Mouse (Mus musculus) neural tube, embryonic 11.5 days (tissue): ENCODE measurements around the gene Areg. TPM values are rescaled to one million over a fixed set of nuclear protein-coding genes. Genes with fewer than 3 reads are reported as not detected.

ENCODE experiments used
- ATAC-seq: fragments of 200-750 bp; cut with Nextera tagmentation; 2 replicates; pipeline ENCODE4 v1.8.0; 2017; ENCODE audit warnings: moderate number of reproducible peaks, mild to moderate bottlenecking, moderate TSS enrichment, moderate library complexity; ENCODE audit not compliant: insufficient read depth, low FRiP score, low TSS enrichment
- DNase-seq: peaks from one replicate; pipeline ENCODE4 v3.0.0-alpha.2; 2015; ENCODE audit warnings: low spot score
- H3K27ac ChIP-seq: fragments of 300-500 bp; sonication (generic); 2 replicates; pipeline ENCODE4 v1.5.1; 2014; ENCODE audit warnings: low read depth, mild to moderate bottlenecking, low read length
- H3K27me3 ChIP-seq: fragments of 300-500 bp; sonication (generic); 2 replicates; pipeline ENCODE4 v1.6.1; 2014; ENCODE audit warnings: mild to moderate bottlenecking, low read length, mixed read lengths; ENCODE audit not compliant: control insufficient read depth, insufficient read depth
- H3K36me3 ChIP-seq: fragments of 300-500 bp; sonication (generic); 2 replicates; pipeline ENCODE4 v1.6.1; 2014; ENCODE audit warnings: mild to moderate bottlenecking, low read length, moderate library complexity, mixed read lengths; ENCODE audit not compliant: control insufficient read depth, insufficient read depth
- H3K4me1 ChIP-seq: fragments of 300-500 bp; sonication (generic); 2 replicates; pipeline ENCODE4 v1.6.1; 2014; ENCODE audit warnings: low read length, mixed read lengths; ENCODE audit not compliant: control insufficient read depth, insufficient read depth
- H3K4me2 ChIP-seq: fragments of 300-500 bp; sonication (generic); 2 replicates; pipeline ENCODE4 v1.6.1; 2014; ENCODE audit warnings: low read depth, mild to moderate bottlenecking, moderate library complexity
- H3K4me3 ChIP-seq: fragments of 300-500 bp; sonication (generic); 2 replicates; pipeline ENCODE4 v1.5.1; 2014; ENCODE audit warnings: low read depth, low read length
- H3K9ac ChIP-seq: fragments of 300-500 bp; sonication (generic); 2 replicates; pipeline ENCODE4 v1.6.1; 2014; ENCODE audit warnings: mild to moderate bottlenecking, low read length
- H3K9me3 ChIP-seq: fragments of 300-500 bp; sonication (generic); 2 replicates; pipeline ENCODE4 v1.6.1; 2016; ENCODE audit warnings: low read length; ENCODE audit not compliant: control insufficient read depth
- WGBS: fragments of 180-500 bp; shearing (Covaris S2); extraction: QIAGEN DNeasy Blood & Tissue Kit; methylation state at CpG from one replicate; pipeline ENCODE4 v1.1.7; 2014; 5-methylcytosine and 5-hydroxymethylcytosine counted together
- polyA plus RNA-seq: library from polyadenylated mRNA; unstranded; fragments of >200 nt; fragmentation: Nextera tagmentation; extraction: Ambion mirVana; gene quantifications from 2 replicates; pipeline ENCODE4 v1.2.1, GENCODE M21; 2014

Areg gene
- polyA plus RNA-seq, result 0.32 TPM in 1 of 2 replicates, not detected in the other

GRCm38 (mm10) chr5:91139446-91139873, at the start of gene Areg:
Gene Areg, plus strand, starts transcription at chr5:91139599.
- DNase-seq (peak; percentile 72), ATAC-seq (peak; percentile 87)
- peak within 1 kb of the TSS; percentile 90 for H3K4me2 ChIP-seq
- under 1% methylated on average over 44 of the region's 44 CpGs for WGBS
- no peaks in the 10 kb centered on the region for H3K9me3 ChIP-seq
- peaks cover 9% of the 10 kb centered on the region for H3K27me3 ChIP-seq
- H3K4me3 ChIP-seq, result peak within 1 kb of the TSS; percentile 58
- H3K9ac ChIP-seq, result peak within 1 kb of the TSS; percentile 53
- H3K27ac ChIP-seq, result no peak within 1 kb of the TSS
- H3K36me3 ChIP-seq, result no peaks in the 10 kb centered on the region
- H3K4me1 ChIP-seq, result no peaks in the 10 kb centered on the region

- no peak overlapping the region for H3K27ac ChIP-seq
- no peak overlapping the region for H3K4me2 ChIP-seq
- 71% methylated on average over 3 of the region's 3 CpGs for WGBS
Measured at GRCm38 (mm10) chr5:91090301-91090700, 49.1 kb upstream of the Areg start.

GRCm38 (mm10) chr5:91097911-91098614, 41.3 kb upstream of the Areg start:
- Histone ChIP-seq H3K27me3 (no peaks in the 10 kb centered on the region), H3K9ac (no peak overlapping the region), H3K4me1 (no peaks in the 10 kb centered on the region), H3K27ac (no peak overlapping the region), H3K4me3 (no peak overlapping the region), H3K9me3 (no peaks in the 10 kb centered on the region), H3K36me3 (no peaks in the 10 kb centered on the region), H3K4me2 (no peak overlapping the region)
- DNase-seq (no peak), ATAC-seq (no peak)
- WGBS, result 90% methylated on average over 10 of the region's 10 CpGs

More at GRCm38 (mm10) chr5:91090301-91090700, 49.1 kb upstream of the Areg start:
- Histone ChIP-seq H3K9me3 (no peaks in the 10 kb centered on the region), H3K4me3 (no peak overlapping the region), H3K4me1 (no peaks in the 10 kb centered on the region), H3K27me3 (no peaks in the 10 kb centered on the region), H3K36me3 (no peaks in the 10 kb centered on the region), H3K9ac (no peak overlapping the region)
- DNase-seq (no peak), ATAC-seq (no peak)

- 93% methylated on average over 5 of the region's 5 CpGs for WGBS
- Histone ChIP-seq H3K36me3 (no peaks in the 10 kb centered on the region), H3K27me3 (no peaks in the 10 kb centered on the region), H3K27ac (no peak overlapping the region), H3K4me3 (no peak overlapping the region), H3K9ac (no peak overlapping the region), H3K9me3 (no peaks in the 10 kb centered on the region), H3K4me1 (no peaks in the 10 kb centered on the region), H3K4me2 (no peak overlapping the region)
- no peak for ATAC-seq
- DNase-seq, result no peak
Measured at GRCm38 (mm10) chr5:91101742-91102141, 37.7 kb upstream of the Areg start.

GRCm38 (mm10) chr5:91103943-91104665, 35.3 kb upstream of the Areg start:
- ATAC-seq (no peak), DNase-seq (no peak)
- Histone ChIP-seq H3K27me3 (no peaks in the 10 kb centered on the region), H3K36me3 (no peaks in the 10 kb centered on the region), H3K4me1 (no peaks in the 10 kb centered on the region), H3K4me2 (no peak overlapping the region), H3K9ac (no peak overlapping the region), H3K27ac (no peak overlapping the region), H3K4me3 (no peak overlapping the region), H3K9me3 (no peaks in the 10 kb centered on the region)
- WGBS, result 86% methylated on average over 7 of the region's 7 CpGs

GRCm38 (mm10) chr5:91106248-91106647, 33.2 kb upstream of the Areg start:
- Histone ChIP-seq H3K36me3 (no peaks in the 10 kb centered on the region), H3K27me3 (no peaks in the 10 kb centered on the region), H3K27ac (no peak overlapping the region), H3K4me2 (no peak overlapping the region), H3K9me3 (no peaks in the 10 kb centered on the region), H3K4me3 (no peak overlapping the region), H3K4me1 (no peaks in the 10 kb centered on the region), H3K9ac (no peak overlapping the region)
- WGBS, result 79% methylated on average over 5 of the region's 5 CpGs
- ATAC-seq (no peak), DNase-seq (no peak)

- Histone ChIP-seq H3K27ac (no peak overlapping the region), H3K4me1 (no peaks in the 10 kb centered on the region), H3K27me3 (no peaks in the 10 kb centered on the region), H3K9ac (no peak overlapping the region), H3K36me3 (no peaks in the 10 kb centered on the region), H3K9me3 (no peaks in the 10 kb centered on the region), H3K4me3 (no peak overlapping the region), H3K4me2 (no peak overlapping the region)
- ATAC-seq (no peak), DNase-seq (no peak)
- WGBS, result 92% methylated on average over 6 of the region's 6 CpGs
Measured at GRCm38 (mm10) chr5:91110023-91110670, 29.3 kb upstream of the Areg start.

GRCm38 (mm10) chr5:91111019-91111418, 28.4 kb upstream of the Areg start:
- H3K9me3 ChIP-seq, result no peaks in the 10 kb centered on the region
- DNase-seq (no peak), ATAC-seq (no peak)
- no peak overlapping the region for H3K4me3 ChIP-seq
- H3K27me3 ChIP-seq, result no peaks in the 10 kb centered on the region
- 92% methylated on average over 8 of the region's 8 CpGs for WGBS
- H3K27ac ChIP-seq, result no peak overlapping the region
- H3K36me3 ChIP-seq, result no peaks in the 10 kb centered on the region
- no peak overlapping the region for H3K9ac ChIP-seq
- no peak overlapping the region for H3K4me2 ChIP-seq
- H3K4me1 ChIP-seq, result no peaks in the 10 kb centered on the region
